Mouse (Mus musculus): ENCODE results near the gene Wbp11. TPM values are rescaled to one million over a fixed set of nuclear protein-coding genes. Genes with fewer than 3 reads are reported as not detected.

Wbp11 gene
- polyA plus RNA-seq, 1 experiment from 2014 or later, result 67.7 TPM

DNA sequence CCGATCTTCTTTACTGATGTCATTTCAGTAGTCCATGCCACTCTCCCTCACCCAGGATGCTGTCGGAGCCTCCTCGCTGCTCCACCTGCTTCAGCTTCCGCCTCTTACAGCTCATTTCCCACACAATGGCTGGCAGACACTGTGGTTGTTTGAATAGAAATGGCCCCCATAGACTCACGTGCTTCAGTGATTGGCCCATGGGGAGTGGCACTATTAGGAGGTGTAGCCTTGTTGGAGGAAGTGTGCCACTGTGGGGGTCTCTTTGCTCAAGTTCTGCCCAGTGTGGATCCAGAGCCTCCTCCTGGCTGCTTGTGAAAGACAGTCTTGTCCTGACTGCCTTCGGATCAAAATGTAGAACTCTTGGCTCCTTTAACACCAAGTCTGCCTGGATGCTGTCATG, 32.2 kb downstream of the Wbp11 start:
- TF ChIP-seq CTCF (IDR thresholded peaks at IDR 0.05), result no peak
- POLR2A ChIA-PET, result no interaction called here

DNA sequence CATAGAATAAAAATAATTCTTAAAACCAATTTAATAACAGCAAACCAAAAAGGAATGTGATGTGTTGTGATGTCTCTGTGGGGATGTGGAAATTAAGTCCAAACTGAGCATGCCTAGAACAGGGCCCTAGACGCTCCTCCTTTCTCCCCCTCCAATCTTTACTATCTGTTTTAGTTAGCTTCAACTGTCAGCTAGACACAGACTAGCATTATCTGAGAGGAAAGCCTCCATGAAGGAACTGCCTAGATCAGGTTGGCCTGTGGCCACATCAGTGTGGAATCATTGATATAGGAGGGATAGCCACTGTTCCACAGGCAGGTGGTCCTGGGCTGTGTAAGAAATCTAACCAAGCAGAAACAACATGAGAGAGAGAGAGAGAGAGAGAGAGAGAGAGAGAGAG, 32.9 kb downstream of the Wbp11 start:
- DNase-seq (ENCODE audit: low read depth, low spot score), result no peak
- ATAC-seq, result no peak
- ChIA-PET CTCF (no interaction called here), POLR2A (no interaction called here)
- TF ChIP-seq CTCF (IDR thresholded peaks at IDR 0.05), result no peak
- in situ Hi-C loops (cut with MboI; ENCODE audit: low pct_unique_long_range_greater_than_20kb), result no loop called here
- H3K27me3 ChIP-seq, result peaks cover 6% of the 10 kb centered on the region

More for the DNA sequence above, 32.2 kb downstream of the Wbp11 start:
- peaks cover 6% of the 10 kb centered on the region for H3K27me3 ChIP-seq
- CTCF ChIA-PET, result interaction anchor here (0.9 kb wide), 1 partner anchor 375 kb away, joined by 3 read pairs; no protein-coding TSS in a partner anchor
- ATAC-seq (no peak), DNase-seq (ENCODE audit: low read depth, low spot score) (no peak)
- in situ Hi-C loops (cut with MboI; ENCODE audit: low pct_unique_long_range_greater_than_20kb), result no loop called here

DNA sequence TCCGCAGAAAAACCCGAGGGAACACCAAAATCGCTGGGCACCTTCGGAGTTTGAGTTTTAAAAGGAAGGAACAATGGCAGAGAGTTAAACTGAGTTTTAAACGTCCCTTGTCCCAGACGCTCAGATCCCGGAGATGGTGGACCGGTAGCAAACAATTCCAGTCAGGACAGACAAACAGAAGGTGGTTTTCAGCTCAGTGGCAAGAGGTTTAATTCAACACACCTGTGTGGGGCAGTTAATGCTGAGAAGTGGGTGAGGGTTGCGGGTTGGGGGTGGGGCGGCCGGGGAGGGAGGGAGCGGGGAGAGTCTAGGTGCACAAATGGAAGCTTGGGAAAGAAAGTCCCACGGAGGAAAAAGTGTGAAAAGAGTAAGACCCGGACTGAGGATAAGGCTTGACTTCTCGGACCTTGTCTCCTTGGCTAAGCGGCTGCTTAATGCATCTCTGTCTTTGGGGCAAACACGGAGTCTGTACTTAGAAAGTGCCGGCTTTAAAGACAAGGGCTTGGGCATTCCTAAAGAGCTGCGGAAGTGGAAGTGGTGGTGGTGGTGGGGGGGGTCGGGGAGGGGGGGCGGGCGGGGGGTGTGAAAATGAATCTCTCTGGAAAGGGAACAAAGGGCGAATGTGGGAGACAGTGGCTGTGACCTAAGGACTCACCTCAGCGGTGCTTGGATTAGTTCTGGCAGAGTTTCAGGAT, 34.1 kb downstream of the Wbp11 start:
- no peak for TF ChIP-seq CTCF (IDR thresholded peaks at IDR 0.05)
- peaks cover 6% of the 10 kb centered on the region for H3K27me3 ChIP-seq
- CTCF ChIA-PET, result no interaction called here
- POLR2A ChIA-PET, result no interaction called here
- in situ Hi-C loops (cut with MboI; ENCODE audit: low pct_unique_long_range_greater_than_20kb), result no loop called here
- no peak for ATAC-seq
- no peak for DNase-seq (ENCODE audit: low read depth, low spot score)

DNA sequence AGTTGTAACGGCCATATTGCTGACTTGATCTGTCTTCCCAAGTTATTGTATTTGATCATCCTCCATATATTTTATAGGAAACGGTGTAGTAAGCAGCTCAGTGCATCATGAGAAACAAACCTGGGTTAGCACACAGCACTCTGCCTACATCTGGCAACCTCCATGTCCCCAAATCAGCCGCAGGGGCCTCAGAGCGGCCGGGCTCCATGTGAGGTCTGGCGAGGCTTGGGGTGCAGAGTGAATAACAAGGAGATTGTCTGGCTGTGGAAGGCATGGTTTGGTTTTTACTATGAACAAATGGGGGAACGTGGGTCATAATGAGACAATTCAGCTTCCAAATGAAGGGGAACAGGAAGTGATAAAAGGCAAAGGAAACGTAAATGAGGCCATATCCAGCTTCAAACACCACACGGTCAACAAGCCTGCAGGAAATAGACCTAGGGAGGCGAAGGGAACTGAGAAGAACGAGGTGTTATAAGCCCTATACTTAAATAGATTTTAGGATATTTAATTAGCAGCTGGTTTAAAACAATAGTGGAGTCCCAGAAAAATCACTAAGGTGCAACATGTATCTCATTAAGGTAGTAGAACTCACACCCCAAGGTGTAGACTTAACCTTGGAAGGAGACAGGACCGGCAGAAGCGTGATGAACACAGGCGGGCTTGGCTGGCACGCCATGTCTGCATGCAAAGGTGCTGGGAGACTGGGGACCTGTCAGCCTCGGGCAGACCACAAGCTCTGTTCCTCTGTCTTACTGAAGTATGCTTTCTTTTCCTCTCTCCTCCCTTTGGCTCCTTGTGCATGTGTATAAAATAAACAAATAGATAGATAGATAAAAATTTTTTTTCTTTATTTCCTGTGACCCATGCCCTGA, 34.9 kb downstream of the Wbp11 start:
- H3K27me3 ChIP-seq, result peaks cover 6% of the 10 kb centered on the region
- DNase-seq (ENCODE audit: low read depth, low spot score) (no peak), ATAC-seq (no peak)
- no peak for TF ChIP-seq CTCF (IDR thresholded peaks at IDR 0.05)
- ChIA-PET CTCF (no interaction called here), POLR2A (no interaction called here)
- in situ Hi-C loops (cut with MboI; ENCODE audit: low pct_unique_long_range_greater_than_20kb), result no loop called here

DNA sequence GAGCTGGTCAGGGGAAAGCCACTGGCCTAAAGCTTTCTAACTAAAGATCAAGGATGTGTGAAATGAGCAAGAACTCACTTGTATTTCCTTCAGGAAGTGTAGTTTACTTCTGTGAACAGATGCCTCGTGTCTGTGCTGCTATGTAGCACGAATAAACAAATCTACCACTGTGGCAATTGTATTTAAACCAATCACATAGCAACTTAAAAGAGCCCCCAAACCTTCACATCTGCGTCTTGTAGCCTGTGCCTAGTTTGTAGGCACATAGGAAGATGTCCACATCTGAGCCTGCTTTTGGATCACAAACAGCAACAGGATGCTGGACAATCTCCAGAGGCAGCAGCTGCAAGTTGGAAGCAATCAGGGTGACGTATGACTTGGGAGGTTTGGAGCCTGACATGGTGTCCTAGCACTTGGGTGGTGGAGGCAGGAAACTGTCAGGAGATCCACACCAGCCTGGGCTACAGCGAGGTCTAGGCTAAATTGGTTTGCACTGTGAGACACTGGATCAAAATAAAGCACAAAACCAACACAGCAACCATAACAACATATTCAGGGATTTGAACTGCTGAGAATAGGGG, 38.6 kb downstream of the Wbp11 start:
- in situ Hi-C loops (cut with MboI; ENCODE audit: low pct_unique_long_range_greater_than_20kb), result no loop called here
- no peak for DNase-seq (ENCODE audit: low read depth, low spot score)
- H3K27me3 ChIP-seq, result peaks cover 6% of the 10 kb centered on the region
- CTCF ChIA-PET, result no interaction called here
- ATAC-seq, result no peak
- no peak for TF ChIP-seq CTCF (IDR thresholded peaks at IDR 0.05)
- POLR2A ChIA-PET, result no interaction called here

DNA sequence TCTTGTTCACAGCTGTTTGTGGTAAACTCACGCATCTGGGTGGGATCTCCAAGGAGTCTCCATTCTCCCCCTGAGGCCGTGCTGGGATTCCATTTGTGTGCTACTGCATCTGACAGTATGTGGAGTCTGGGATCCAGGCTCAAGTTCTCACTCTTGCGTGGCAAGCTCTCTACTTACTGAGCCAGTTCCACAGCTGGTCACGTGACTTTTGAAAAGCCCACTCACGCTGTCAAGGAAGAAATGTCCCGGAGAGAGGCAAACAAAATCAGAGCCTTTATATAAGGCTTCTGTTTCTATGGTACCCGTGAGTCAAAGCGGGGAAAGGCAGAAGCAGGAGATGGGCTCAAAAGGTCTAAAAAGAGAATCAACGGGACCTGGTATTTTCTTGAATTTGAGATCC, 45.3 kb downstream of the Wbp11 start:
- DNase-seq (ENCODE audit: low read depth, low spot score) (no peak), ATAC-seq (no peak)
- ChIA-PET CTCF (no interaction called here), POLR2A (interaction anchor here (0.7 kb wide), 1 partner anchor 20 kb away, joined by 3 read pairs; no protein-coding TSS in a partner anchor)
- in situ Hi-C loops (cut with MboI; ENCODE audit: low pct_unique_long_range_greater_than_20kb), result no loop called here
- TF ChIP-seq CTCF (IDR thresholded peaks at IDR 0.05), result no peak
- H3K27me3 ChIP-seq, result peaks cover 8% of the 10 kb centered on the region

DNA sequence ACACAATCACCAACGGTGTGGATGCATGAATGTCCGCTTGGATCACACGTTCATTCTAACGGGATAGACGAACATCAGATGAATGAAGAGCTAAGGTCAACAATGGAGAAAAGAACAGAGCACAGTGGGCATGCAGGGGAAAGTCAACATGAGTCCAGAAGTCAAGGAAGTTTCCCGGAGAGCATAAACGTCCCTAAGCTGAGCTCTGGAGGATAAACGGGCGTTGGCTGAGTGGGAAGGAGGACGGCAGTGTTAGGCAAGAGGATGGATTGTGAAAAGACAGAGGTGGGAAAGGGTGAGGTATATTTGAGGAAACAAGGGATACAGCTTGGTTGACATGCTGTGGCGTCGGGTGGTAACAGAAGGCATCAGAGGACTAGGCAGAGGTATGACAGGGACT, 45.9 kb downstream of the Wbp11 start:
- CTCF ChIA-PET, result no interaction called here
- peaks cover 8% of the 10 kb centered on the region for H3K27me3 ChIP-seq
- DNase-seq (ENCODE audit: low read depth, low spot score) (no peak), ATAC-seq (no peak)
- POLR2A ChIA-PET, result interaction anchor here (0.7 kb wide), 1 partner anchor 21 kb away, joined by 3 read pairs; no protein-coding TSS in a partner anchor
- TF ChIP-seq CTCF (IDR thresholded peaks at IDR 0.05), result no peak
- in situ Hi-C loops (cut with MboI; ENCODE audit: low pct_unique_long_range_greater_than_20kb), result no loop called here

DNA sequence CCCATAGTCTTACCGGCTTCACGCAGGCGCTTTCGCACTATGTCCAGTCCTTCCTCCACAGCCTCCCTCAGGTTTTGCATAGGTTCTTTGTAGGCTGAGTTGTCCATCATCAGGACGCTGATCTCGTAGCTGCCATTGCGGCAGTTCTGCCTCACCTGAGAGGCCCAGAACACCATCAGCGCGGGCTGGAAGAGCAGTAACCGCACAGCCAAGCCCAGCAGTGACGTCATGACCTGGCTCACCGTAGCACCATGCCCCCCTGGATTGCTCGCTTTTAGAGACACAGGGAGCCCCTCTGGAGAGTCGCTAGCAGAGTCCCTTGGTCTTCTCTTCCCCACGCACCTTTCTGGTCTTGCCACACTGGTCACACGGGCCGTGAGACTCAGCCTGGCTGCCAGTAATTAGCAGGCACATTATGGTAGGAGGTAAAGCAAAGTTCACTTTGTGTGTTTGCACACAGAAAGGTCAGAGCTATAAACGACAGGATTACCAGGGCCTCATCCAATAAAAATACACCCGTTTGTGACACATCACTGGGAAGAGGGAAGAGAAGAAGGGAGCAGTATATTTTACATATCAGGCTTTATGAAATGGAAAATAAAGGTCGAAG, 46.6 kb downstream of the Wbp11 start, which contains the start of gene Gucy2c:
Gucy2c (minus strand) TSS at position 389 of the 610 bp plus-strand sequence.
- ChIA-PET POLR2A (no interaction called here), CTCF (no interaction called here)
- peaks cover 8% of the 10 kb centered on the region for H3K27me3 ChIP-seq
- no peak for ATAC-seq
- no peak for DNase-seq (ENCODE audit: low read depth, low spot score)
- no peak for TF ChIP-seq CTCF (IDR thresholded peaks at IDR 0.05)
- in situ Hi-C loops (cut with MboI; ENCODE audit: low pct_unique_long_range_greater_than_20kb), result no loop called here

DNA sequence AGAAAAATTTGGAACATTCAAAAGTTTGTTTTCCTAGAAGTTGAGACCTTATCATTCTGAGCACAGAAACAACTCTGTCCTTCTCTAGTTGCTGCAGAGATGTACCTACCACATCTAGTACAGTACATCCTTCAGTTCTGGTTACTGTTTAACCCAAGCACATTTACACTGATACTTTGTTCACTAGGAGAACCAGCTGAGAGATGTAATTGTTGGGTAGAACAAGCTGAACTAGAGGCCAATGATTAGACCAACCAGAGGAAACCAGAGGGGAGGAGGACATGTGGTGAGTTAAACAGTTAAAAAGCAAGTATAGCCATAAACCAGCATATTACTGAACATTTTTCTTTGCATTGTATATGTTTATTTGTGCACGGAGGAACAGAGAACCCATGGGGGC, 51.6 kb downstream of the Wbp11 start:
- no peak for TF ChIP-seq CTCF (IDR thresholded peaks at IDR 0.05)
- DNase-seq (ENCODE audit: low read depth, low spot score) (no peak), ATAC-seq (no peak)
- in situ Hi-C loops (cut with MboI; ENCODE audit: low pct_unique_long_range_greater_than_20kb), result no loop called here
- H3K27me3 ChIP-seq, result peaks cover 14% of the 10 kb centered on the region
- POLR2A ChIA-PET, result no interaction called here
- CTCF ChIA-PET, result interaction anchor here (0.9 kb wide), 1 partner anchor 11 kb away, joined by 4 read pairs; no protein-coding TSS in a partner anchor

DNA sequence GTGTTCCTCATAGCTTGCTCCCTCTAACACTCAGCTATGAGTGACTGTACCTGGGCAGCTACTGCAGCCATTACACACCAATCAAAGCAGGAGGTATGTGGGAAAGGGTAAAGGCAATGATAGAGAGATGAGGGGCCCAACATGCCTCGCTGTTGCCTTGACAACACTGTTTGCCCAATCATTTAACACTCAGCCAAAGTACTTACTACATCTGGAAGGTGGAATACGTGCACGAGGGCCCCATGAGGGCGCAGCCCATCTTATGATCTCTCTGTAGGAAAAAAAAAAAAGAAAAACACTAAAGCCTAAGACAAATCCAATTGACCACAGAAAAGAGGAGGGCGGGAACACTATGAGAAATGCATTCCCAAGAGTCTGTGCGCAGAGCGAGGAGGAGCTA, 58.2 kb downstream of the Wbp11 start:
- POLR2A ChIA-PET, result no interaction called here
- ATAC-seq, result no peak
- in situ Hi-C loops (cut with MboI; ENCODE audit: low pct_unique_long_range_greater_than_20kb), result no loop called here
- peaks cover 3% of the 10 kb centered on the region for H3K27me3 ChIP-seq
- no peak for TF ChIP-seq CTCF (IDR thresholded peaks at IDR 0.05)
- CTCF ChIA-PET, result no interaction called here
- DNase-seq (ENCODE audit: low read depth, low spot score), result no peak
